Mouse (Mus musculus): ENCODE data around the gene Nab1. TPM values are rescaled to one million over a fixed set of nuclear protein-coding genes. Genes with fewer than 3 reads are reported as not detected.

Gene Nab1
- total and polyA plus RNA-seq, 2 experiments: 12.8 to 40.7 TPM

GRCm38 (mm10) chr1:52430606-52431005 is 69.9 kb downstream of the Nab1 start:
- Histone ChIP-seq H3K9ac (ENCODE audit: low read depth, low read length) (no peak overlapping the region), H3K27me3 (ENCODE audit: control insufficient read depth, insufficient read depth, low read length) (no peaks in the 10 kb centered on the region), H3K36me3 (ENCODE audit: control insufficient read depth, insufficient read depth, low read length) (no peaks in the 10 kb centered on the region), H3K79me2 (ENCODE audit: control insufficient read depth, insufficient read depth, low read length) (no peaks in the 10 kb centered on the region), H3K4me3 (ENCODE audit: insufficient read depth, low read depth, low read length) (no peak overlapping the region), H3K27ac (replicated peaks; ENCODE audit: insufficient read depth, low read depth, low read length) (no peak overlapping the region), H3K4me1 (ENCODE audit: control insufficient read depth, insufficient read depth, low read length) (peaks cover 11% of the 10 kb centered on the region)
- TF ChIP-seq POLR2A (IDR thresholded peaks at IDR 0.05; ENCODE audit: extremely low read depth, insufficient read depth, low read length) (no peak), CTCF (IDR thresholded peaks at IDR 0.05; ENCODE audit: low read depth, low read length) (no peak)
- no peak for DNase-seq (ENCODE audit: extremely low read depth, low read depth, low spot score)
- 86% methylated on average over 2 of the region's 2 CpGs for WGBS

- no peak overlapping the region for H3K9ac ChIP-seq (ENCODE audit: low read depth, low read length)
- 66% methylated on average over 1 of the region's 1 CpGs for WGBS
- no peaks in the 10 kb centered on the region for H3K27me3 ChIP-seq (ENCODE audit: control insufficient read depth, insufficient read depth, low read length)
- no peaks in the 10 kb centered on the region for H3K36me3 ChIP-seq (ENCODE audit: control insufficient read depth, insufficient read depth, low read length)
- peaks cover 10% of the 10 kb centered on the region for H3K4me1 ChIP-seq (ENCODE audit: control insufficient read depth, insufficient read depth, low read length)
- TF ChIP-seq CTCF (IDR thresholded peaks at IDR 0.05; ENCODE audit: low read depth, low read length) (no peak), POLR2A (IDR thresholded peaks at IDR 0.05; ENCODE audit: extremely low read depth, insufficient read depth, low read length) (no peak)
- H3K79me2 ChIP-seq (ENCODE audit: control insufficient read depth, insufficient read depth, low read length): no peaks in the 10 kb centered on the region
- no peak for DNase-seq (ENCODE audit: extremely low read depth, low read depth, low spot score)
- H3K27ac ChIP-seq (replicated peaks; ENCODE audit: insufficient read depth, low read depth, low read length): no peak overlapping the region
- H3K4me3 ChIP-seq (ENCODE audit: insufficient read depth, low read depth, low read length): no peak overlapping the region
These were observed 70.4 kb downstream of the Nab1 start for GRCm38 (mm10) chr1:52430116-52430515.

GRCm38 (mm10) chr1:52427841-52428464 is 72.5 kb downstream of the Nab1 start:
- TF ChIP-seq CTCF (IDR thresholded peaks at IDR 0.05; ENCODE audit: low read depth, low read length) (no peak), POLR2A (IDR thresholded peaks at IDR 0.05; ENCODE audit: extremely low read depth, insufficient read depth, low read length) (no peak)
- H3K79me2 ChIP-seq (ENCODE audit: control insufficient read depth, insufficient read depth, low read length): no peaks in the 10 kb centered on the region
- peak; percentile 77 for DNase-seq (ENCODE audit: extremely low read depth, low read depth, low spot score)
- peaks cover 4% of the 10 kb centered on the region for H3K4me1 ChIP-seq (ENCODE audit: control insufficient read depth, insufficient read depth, low read length)
- no peak overlapping the region for H3K4me3 ChIP-seq (ENCODE audit: insufficient read depth, low read depth, low read length)
- WGBS: 65% methylated on average over 2 of the region's 2 CpGs
- H3K27ac ChIP-seq (replicated peaks; ENCODE audit: insufficient read depth, low read depth, low read length): no peak overlapping the region
- no peaks in the 10 kb centered on the region for H3K36me3 ChIP-seq (ENCODE audit: control insufficient read depth, insufficient read depth, low read length)
- H3K27me3 ChIP-seq (ENCODE audit: control insufficient read depth, insufficient read depth, low read length): no peaks in the 10 kb centered on the region
- no peak overlapping the region for H3K9ac ChIP-seq (ENCODE audit: low read depth, low read length)

GRCm38 (mm10) chr1:52423846-52424245 is 76.6 kb downstream of the Nab1 start:
- Histone ChIP-seq H3K27ac (replicated peaks; ENCODE audit: insufficient read depth, low read depth, low read length) (no peak overlapping the region), H3K9ac (ENCODE audit: low read depth, low read length) (no peak overlapping the region), H3K4me3 (ENCODE audit: insufficient read depth, low read depth, low read length) (no peak overlapping the region), H3K27me3 (ENCODE audit: control insufficient read depth, insufficient read depth, low read length) (no peaks in the 10 kb centered on the region), H3K36me3 (ENCODE audit: control insufficient read depth, insufficient read depth, low read length) (no peaks in the 10 kb centered on the region), H3K4me1 (ENCODE audit: control insufficient read depth, insufficient read depth, low read length) (peaks cover 4% of the 10 kb centered on the region), H3K79me2 (ENCODE audit: control insufficient read depth, insufficient read depth, low read length) (no peaks in the 10 kb centered on the region)
- DNase-seq (ENCODE audit: extremely low read depth, low read depth, low spot score): no peak
- no peak for TF ChIP-seq POLR2A (IDR thresholded peaks at IDR 0.05; ENCODE audit: extremely low read depth, insufficient read depth, low read length)
- 56% methylated on average over 1 of the region's 1 CpGs for WGBS

- TF ChIP-seq CTCF (IDR thresholded peaks at IDR 0.05; ENCODE audit: low read depth, low read length): no peak
- no peak for TF ChIP-seq POLR2A (IDR thresholded peaks at IDR 0.05; ENCODE audit: extremely low read depth, insufficient read depth, low read length)
These were observed 77.4 kb downstream of the Nab1 start for GRCm38 (mm10) chr1:52423057-52423456.

GRCm38 (mm10) chr1:52422137-52422536 is 78.3 kb downstream of the Nab1 start:
- H3K4me3 ChIP-seq (ENCODE audit: insufficient read depth, low read depth, low read length): no peak overlapping the region
- no peaks in the 10 kb centered on the region for H3K27me3 ChIP-seq (ENCODE audit: control insufficient read depth, insufficient read depth, low read length)
- DNase-seq (ENCODE audit: extremely low read depth, low read depth, low spot score): no peak
- TF ChIP-seq POLR2A (IDR thresholded peaks at IDR 0.05; ENCODE audit: extremely low read depth, insufficient read depth, low read length): no peak
- TF ChIP-seq CTCF (IDR thresholded peaks at IDR 0.05; ENCODE audit: low read depth, low read length): no peak
- H3K9ac ChIP-seq (ENCODE audit: low read depth, low read length): no peak overlapping the region
- no peaks in the 10 kb centered on the region for H3K4me1 ChIP-seq (ENCODE audit: control insufficient read depth, insufficient read depth, low read length)
- 79% methylated on average over 3 of the region's 3 CpGs for WGBS
- no peaks in the 10 kb centered on the region for H3K36me3 ChIP-seq (ENCODE audit: control insufficient read depth, insufficient read depth, low read length)
- H3K27ac ChIP-seq (replicated peaks; ENCODE audit: insufficient read depth, low read depth, low read length): no peak overlapping the region
- H3K79me2 ChIP-seq (ENCODE audit: control insufficient read depth, insufficient read depth, low read length): no peaks in the 10 kb centered on the region

More at GRCm38 (mm10) chr1:52423057-52423456, 77.4 kb downstream of the Nab1 start:
- H3K9ac ChIP-seq (ENCODE audit: low read depth, low read length): no peak overlapping the region
- no peak overlapping the region for H3K27ac ChIP-seq (replicated peaks; ENCODE audit: insufficient read depth, low read depth, low read length)
- no peak for DNase-seq (ENCODE audit: extremely low read depth, low read depth, low spot score)
- H3K79me2 ChIP-seq (ENCODE audit: control insufficient read depth, insufficient read depth, low read length): no peaks in the 10 kb centered on the region
- no peak overlapping the region for H3K4me3 ChIP-seq (ENCODE audit: insufficient read depth, low read depth, low read length)
- no peaks in the 10 kb centered on the region for H3K27me3 ChIP-seq (ENCODE audit: control insufficient read depth, insufficient read depth, low read length)
- WGBS: 91% methylated on average over 2 of the region's 2 CpGs
- peaks cover 3% of the 10 kb centered on the region for H3K4me1 ChIP-seq (ENCODE audit: control insufficient read depth, insufficient read depth, low read length)
- no peaks in the 10 kb centered on the region for H3K36me3 ChIP-seq (ENCODE audit: control insufficient read depth, insufficient read depth, low read length)
